Mouse (Mus musculus) olfactory bulb, adult 2 months (tissue): ENCODE results near the gene Anapc16. TPM values are rescaled to one million over a fixed set of nuclear protein-coding genes. Genes with fewer than 3 reads are reported as not detected.

ENCODE experiments used
- H3K27ac ChIP-seq: fragments of 200-500 bp; 2 replicates; pipeline ENCODE4 v1.5.1; 2012; ENCODE audit warnings: low read depth, low read length; ENCODE audit not compliant: insufficient read depth
- H3K4me1 ChIP-seq: fragments of 200-500 bp; 2 replicates; pipeline ENCODE4 v1.6.1; 2012; ENCODE audit warnings: low read length; ENCODE audit not compliant: control insufficient read depth, insufficient read depth
- H3K4me3 ChIP-seq: fragments of 200-500 bp; 2 replicates; pipeline ENCODE4 v1.5.1; 2012; ENCODE audit warnings: mild to moderate bottlenecking, low read depth, low read length, moderate library complexity; ENCODE audit not compliant: insufficient read depth
- CTCF ChIP-seq: fragments of 200-500 bp; IDR thresholded peaks from 2 replicates; pipeline ENCODE4 v1.5.1; 2012; ENCODE audit warnings: low read depth, mild to moderate bottlenecking, low read length, moderate library complexity; ENCODE audit not compliant: insufficient read depth
- POLR2A ChIP-seq: fragments of 200-500 bp; IDR thresholded peaks from 2 replicates; pipeline ENCODE4 v1.6.1; 2012; ENCODE audit warnings: mild to moderate bottlenecking, low read depth, low read length, moderate library complexity; ENCODE audit not compliant: insufficient read depth
- WGBS: fragments of 180-500 bp; shearing (Covaris S2); methylation state at CpG from one replicate; pipeline ENCODE4 v1.1.7; 2018; 5-methylcytosine and 5-hydroxymethylcytosine counted together
- polyA plus RNA-seq: library from polyadenylated mRNA; stranded (reverse); fragments of >200 nt; gene quantifications from 2 replicates; pipeline ENCODE4 v1.2.4, GENCODE M21; 2012; ENCODE audit warnings: low replicate concordance; ENCODE audit not compliant: missing spikeins, insufficient read depth, insufficient read length

Gene Anapc16
- polyA plus RNA-seq, 1 experiment, result not detected

- TF ChIP-seq CTCF (no peak), POLR2A (no peak)
- Histone ChIP-seq H3K4me3 (no peak overlapping the region), H3K4me1 (no peaks in the 10 kb centered on the region), H3K27ac (no peak overlapping the region)
- 78% methylated on average over 9 of the region's 9 CpGs for WGBS
These were observed 11.6 kb downstream of the Anapc16 start for GRCm38 (mm10) chr10:59991262-59991880.

- 94% methylated on average over 9 of the region's 9 CpGs for WGBS
- TF ChIP-seq CTCF (no peak), POLR2A (no peak)
- no peaks in the 10 kb centered on the region for H3K4me1 ChIP-seq
These were observed 12.5 kb downstream of the Anapc16 start for GRCm38 (mm10) chr10:59990393-59990792.

GRCm38 (mm10) chr10:59988036-59988435, 14.9 kb downstream of the Anapc16 start:
- Histone ChIP-seq H3K4me3 (no peak overlapping the region), H3K27ac (no peak overlapping the region), H3K4me1 (no peaks in the 10 kb centered on the region)
- WGBS, result 71% methylated on average over 4 of the region's 4 CpGs
- no peak for TF ChIP-seq POLR2A
- TF ChIP-seq CTCF, result no peak

More at GRCm38 (mm10) chr10:59990393-59990792, 12.5 kb downstream of the Anapc16 start:
- H3K27ac ChIP-seq, result no peak overlapping the region
- H3K4me3 ChIP-seq, result no peak overlapping the region

- no peak overlapping the region for H3K27ac ChIP-seq
- TF ChIP-seq CTCF, result no peak
- no peak for TF ChIP-seq POLR2A
- H3K4me1 ChIP-seq, result peaks cover 29% of the 10 kb centered on the region
- H3K4me3 ChIP-seq, result no peak overlapping the region
- WGBS, result 83% methylated on average over 12 of the region's 12 CpGs
These were observed 20.5 kb downstream of the Anapc16 start for GRCm38 (mm10) chr10:59982379-59982873.

- Histone ChIP-seq H3K4me1 (peaks cover 29% of the 10 kb centered on the region), H3K4me3 (no peak overlapping the region), H3K27ac (peak overlapping the region; percentile 25; the same call in 1 of the 2 replicates)
- TF ChIP-seq POLR2A (no peak), CTCF (no peak)
- WGBS, result 81% methylated on average over 9 of the region's 9 CpGs
These were observed 21.1 kb downstream of the Anapc16 start for GRCm38 (mm10) chr10:59981792-59982191.

- Histone ChIP-seq H3K4me1 (peaks cover 29% of the 10 kb centered on the region), H3K27ac (peak overlapping the region; percentile 25; the same call in 1 of the 2 replicates), H3K4me3 (no peak overlapping the region)
- 62% methylated on average over 4 of the region's 4 CpGs for WGBS
- TF ChIP-seq POLR2A, result no peak
- no peak for TF ChIP-seq CTCF
These were observed 21.6 kb downstream of the Anapc16 start for GRCm38 (mm10) chr10:59981336-59981735.

- Histone ChIP-seq H3K27ac (0 out of 2 replicates have a peak overlapping the region, but pooled peaks have one; percentile 0), H3K4me1 (peaks cover 29% of the 10 kb centered on the region), H3K4me3 (no peak overlapping the region)
- no peak for TF ChIP-seq POLR2A
- no peak for TF ChIP-seq CTCF
- WGBS, result 94% methylated on average over 6 of the region's 6 CpGs
These were observed 22.1 kb downstream of the Anapc16 start for GRCm38 (mm10) chr10:59980815-59981244.

DNA sequence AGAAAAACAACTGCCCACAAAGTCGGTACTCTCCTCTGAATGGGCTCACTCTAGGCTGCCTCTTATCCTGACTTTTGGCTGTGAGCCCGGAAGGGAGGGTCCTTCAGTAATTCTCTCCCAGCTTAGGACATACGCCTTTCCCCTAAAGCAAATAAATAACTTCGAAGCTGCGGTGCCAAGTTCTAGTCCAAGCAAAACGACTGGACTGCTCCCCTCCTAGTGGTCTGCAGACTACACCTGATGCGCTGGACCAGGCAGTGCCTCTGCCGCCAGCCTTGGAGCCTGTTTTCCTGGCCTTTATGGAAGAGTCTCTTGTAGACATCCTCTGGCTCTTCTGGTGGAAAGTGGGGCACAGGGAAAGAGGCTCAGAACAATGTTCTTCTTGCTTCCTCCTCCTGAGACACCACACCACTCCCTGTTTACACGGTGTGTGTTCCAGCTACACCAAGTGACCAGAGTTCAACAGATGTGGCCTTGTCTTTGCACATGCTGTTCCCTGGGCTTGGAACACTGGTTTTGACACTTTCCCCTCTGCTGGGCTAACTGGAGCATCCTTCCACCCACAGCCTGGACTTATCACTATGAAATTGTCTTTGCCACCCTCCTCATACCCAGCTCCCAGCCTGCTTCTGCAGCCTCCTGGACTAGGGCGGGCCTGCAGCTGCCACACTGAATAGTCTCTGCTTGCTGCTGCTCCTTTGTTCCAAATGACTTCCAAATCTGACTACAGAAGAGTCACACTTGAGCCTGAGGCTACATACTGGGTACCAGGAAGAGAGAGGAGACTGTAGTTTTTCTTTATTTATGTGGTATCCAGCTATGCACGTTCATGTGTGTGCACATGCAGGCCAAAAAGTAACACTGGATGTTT, 23.8 kb downstream of the Anapc16 start:
- TF ChIP-seq CTCF (no peak), POLR2A (no peak)
- Histone ChIP-seq H3K4me3 (no peak overlapping the region), H3K27ac (peak overlapping the region; percentile 94), H3K4me1 (peaks cover 40% of the 10 kb centered on the region)
- 19% methylated on average over 11 of the region's 11 CpGs for WGBS

DNA sequence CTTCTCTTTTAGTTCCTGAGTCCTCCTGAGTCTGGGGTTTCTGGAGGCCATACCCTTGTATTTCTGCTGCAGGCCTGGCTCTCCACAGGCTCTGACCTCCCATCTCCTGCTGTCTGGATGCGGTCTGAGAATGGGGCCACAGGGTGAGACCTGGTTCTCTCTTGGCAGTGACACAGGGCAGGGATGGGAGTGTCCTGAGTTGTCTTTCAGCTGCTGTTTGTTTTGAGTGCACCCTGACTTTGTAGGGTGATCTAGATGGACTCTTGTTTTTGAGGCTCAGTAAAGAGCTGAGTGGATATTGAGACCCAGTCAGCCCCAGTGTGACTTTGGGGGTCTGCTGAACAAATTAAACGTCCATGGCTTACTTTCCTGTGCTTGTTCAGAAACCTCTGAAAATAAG, 24.5 kb downstream of the Anapc16 start:
- WGBS, result 42% methylated on average over 2 of the region's 2 CpGs
- Histone ChIP-seq H3K4me3 (no peak overlapping the region), H3K27ac (peak overlapping the region; percentile 94), H3K4me1 (peaks cover 44% of the 10 kb centered on the region)
- no peak for TF ChIP-seq CTCF
- no peak for TF ChIP-seq POLR2A
